Mouse (Mus musculus) stomach, postnatal 0 days (tissue): ENCODE results near the gene Ugt1a10. TPM values are rescaled to one million over a fixed set of nuclear protein-coding genes. Genes with fewer than 3 reads are reported as not detected.
"Not testable (repeated sequence)": the region's sequence is repeated elsewhere in the genome, so short reads cannot be mapped to it uniquely, and the experiment has no call there.

ENCODE experiments used
- ATAC-seq: fragments of 200-750 bp; cut with Nextera tagmentation; 2 replicates; pipeline ENCODE4 v1.8.0; 2017; ENCODE audit not compliant: low FRiP score, low TSS enrichment
- DNase-seq: peaks from one replicate; pipeline ENCODE4 v3.0.0-alpha.2; 2016; ENCODE audit warnings: low spot score
- H3K27ac ChIP-seq: fragments of 300-500 bp; sonication (generic); replicated peaks from 2 replicates; pipeline ENCODE4 v1.5.1; 2014; ENCODE audit warnings: mild to moderate bottlenecking, control low read depth
- H3K27me3 ChIP-seq: fragments of 300-500 bp; sonication (generic); 2 replicates; pipeline ENCODE4 v1.6.1; 2014; ENCODE audit warnings: low read length; ENCODE audit not compliant: control insufficient read depth, insufficient read depth
- H3K36me3 ChIP-seq: fragments of 300-500 bp; sonication (generic); 2 replicates; pipeline ENCODE4 v1.6.1; 2014; ENCODE audit warnings: low read length, mixed read lengths; ENCODE audit not compliant: control insufficient read depth, insufficient read depth
- H3K4me1 ChIP-seq: fragments of 300-500 bp; sonication (generic); replicated peaks from 2 replicates; pipeline ENCODE4 v1.6.1; 2014; ENCODE audit warnings: antibody characterized with exemption; ENCODE audit not compliant: control insufficient read depth, insufficient read depth
- H3K4me2 ChIP-seq: fragments of 300-500 bp; sonication (generic); replicated peaks from 2 replicates; pipeline ENCODE4 v1.6.1; 2014; ENCODE audit warnings: low read depth, mild to moderate bottlenecking, control low read depth, moderate library complexity
- H3K4me3 ChIP-seq: fragments of 300-500 bp; sonication (generic); 2 replicates; pipeline ENCODE4 v1.5.1; 2014; ENCODE audit warnings: low read depth, low read length, control low read depth
- H3K9ac ChIP-seq: fragments of 300-500 bp; sonication (generic); 2 replicates; pipeline ENCODE4 v1.6.1; 2014; ENCODE audit warnings: mild to moderate bottlenecking, low read length, control low read depth, mixed read lengths
- H3K9me3 ChIP-seq: fragments of 300-500 bp; sonication (generic); 2 replicates; pipeline ENCODE4 v1.6.1; 2016; ENCODE audit warnings: low read length; ENCODE audit not compliant: control insufficient read depth
- CTCF ChIP-seq: IDR thresholded peaks from 2 replicates; pipeline ENCODE4 v1.5.1; 2016; ENCODE audit warnings: antibody characterized with exemption, low read depth, mild to moderate bottlenecking, moderate library complexity
- EP300 ChIP-seq: optimal IDR thresholded peaks from 2 replicates; pipeline ENCODE3; 2016; ENCODE audit warnings: antibody characterized with exemption
- WGBS: fragments of 180-500 bp; shearing (Covaris S2); extraction: QIAGEN DNeasy Blood & Tissue Kit; methylation state at CpG from one replicate; pipeline ENCODE4 v1.1.7; 2014; 5-methylcytosine and 5-hydroxymethylcytosine counted together
- polyA plus RNA-seq: library from polyadenylated mRNA; unstranded; fragments of >200 nt; fragmentation: Nextera tagmentation; extraction: Ambion mirVana; gene quantifications from 2 replicates; pipeline ENCODE4 v1.2.1, GENCODE M21; 2015

The Ugt1a10 gene
- polyA plus RNA-seq, 1 experiment from 2014 or later: not detected

- H3K27ac ChIP-seq: no peak overlapping the region
- no peaks in the 10 kb centered on the region for H3K36me3 ChIP-seq
- no peaks in the 10 kb centered on the region for H3K27me3 ChIP-seq
- no peaks in the 10 kb centered on the region for H3K4me1 ChIP-seq
- no peak overlapping the region for H3K4me3 ChIP-seq
- H3K9me3 ChIP-seq: no peaks in the 10 kb centered on the region
- TF ChIP-seq EP300 (no peak), CTCF (no peak)
- no peak for DNase-seq
- H3K9ac ChIP-seq: no peak overlapping the region
- no peak for ATAC-seq
- H3K4me2 ChIP-seq: no peak overlapping the region
These were observed 37.2 kb downstream of the Ugt1a10 start for GRCm38 (mm10) chr1:88092341-88092740.

DNA sequence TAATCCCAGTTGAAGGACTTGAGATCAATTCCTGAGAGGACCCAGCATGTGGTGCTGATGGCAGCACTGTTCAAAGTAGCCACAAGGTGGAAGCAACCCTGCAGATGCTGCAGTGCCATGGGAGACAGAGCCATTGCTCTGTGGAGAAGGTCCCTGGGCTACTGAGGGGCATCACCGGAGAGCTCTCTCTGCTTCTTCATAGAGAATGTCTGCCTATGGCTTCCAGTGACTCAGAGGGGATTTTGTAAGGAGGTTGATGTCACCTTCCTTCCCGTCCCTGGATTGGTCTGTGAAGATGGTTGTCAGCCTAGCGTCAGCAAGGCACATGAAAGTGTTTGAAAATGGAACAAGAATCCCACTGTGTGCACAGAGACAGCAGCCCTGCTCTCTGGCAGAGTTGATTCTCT lies 39.1 kb downstream of the Ugt1a10 start:
- H3K27me3 ChIP-seq, H3K36me3 ChIP-seq, H3K4me2 ChIP-seq, H3K4me3 ChIP-seq, H3K9ac ChIP-seq, H3K9me3 ChIP-seq, H3K4me1 ChIP-seq: not testable (repeated sequence)
- WGBS: 59% methylated on average over 3 of the region's 3 CpGs
- ATAC-seq: peak; percentile 38; the same call in 1 of the 2 replicates
- H3K27ac ChIP-seq: peak overlapping the region; percentile 89
- DNase-seq: peak; percentile 23
- peak; percentile 67 for TF ChIP-seq CTCF

DNA sequence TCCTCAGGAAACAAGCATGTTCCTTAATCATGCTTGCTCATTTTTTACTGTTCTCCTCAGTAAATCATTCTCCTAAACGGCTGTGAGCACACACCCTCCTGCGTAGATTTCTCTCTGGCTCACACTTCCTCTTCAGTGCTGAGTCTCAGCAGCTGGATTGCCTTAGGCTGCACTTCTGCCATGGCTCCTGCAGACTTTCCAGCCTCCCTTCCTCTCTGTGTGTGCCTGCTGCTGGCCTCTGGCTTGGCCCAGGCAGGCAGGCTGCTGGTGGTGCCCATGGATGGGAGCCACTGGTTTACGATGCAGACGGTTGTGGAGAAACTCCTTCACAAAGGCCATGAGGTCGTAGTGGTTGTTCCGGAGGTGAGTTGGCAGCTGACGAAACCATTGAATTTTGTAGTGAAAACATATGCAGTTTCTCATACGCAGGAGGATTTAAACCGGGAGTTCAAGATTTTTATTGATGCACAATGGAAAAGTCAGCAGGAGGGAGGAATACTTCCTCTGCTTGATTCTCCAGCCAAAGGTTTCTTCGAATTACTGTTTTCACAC lies 39.8 kb downstream of the Ugt1a10 start, which contains the start of gene Ugt1a7c:
Gene Ugt1a7c, plus strand, starts transcription at position 122 of the 552 bp plus-strand sequence.
- Histone ChIP-seq H3K4me2 (peak within 1 kb of the TSS; percentile 45), H3K27ac (peak within 1 kb of the TSS; percentile 89), H3K4me1 (no peaks in the 10 kb centered on the region), H3K36me3 (no peaks in the 10 kb centered on the region), H3K4me3 (peak within 1 kb of the TSS; percentile 18; the same call in 1 of the 2 replicates), H3K27me3 (no peaks in the 10 kb centered on the region), H3K9me3 (no peaks in the 10 kb centered on the region), H3K9ac (peak within 1 kb of the TSS; percentile 58)
- peak; percentile 35 for DNase-seq
- peak; percentile 75 for ATAC-seq
- TF ChIP-seq CTCF (no peak), EP300 (no peak)
- 15% methylated on average over 10 of the region's 10 CpGs for WGBS

- not testable (repeated sequence) for H3K27ac ChIP-seq, H3K36me3 ChIP-seq, H3K9ac ChIP-seq, H3K27me3 ChIP-seq, H3K4me3 ChIP-seq, H3K4me1 ChIP-seq, H3K4me2 ChIP-seq, H3K9me3 ChIP-seq
- ATAC-seq (peak; percentile 85), DNase-seq (peak; percentile 53)
- WGBS: 60% methylated on average over 3 of the region's 3 CpGs
These were observed 43.4 kb downstream of the Ugt1a10 start for GRCm38 (mm10) chr1:88098546-88098945.

DNA sequence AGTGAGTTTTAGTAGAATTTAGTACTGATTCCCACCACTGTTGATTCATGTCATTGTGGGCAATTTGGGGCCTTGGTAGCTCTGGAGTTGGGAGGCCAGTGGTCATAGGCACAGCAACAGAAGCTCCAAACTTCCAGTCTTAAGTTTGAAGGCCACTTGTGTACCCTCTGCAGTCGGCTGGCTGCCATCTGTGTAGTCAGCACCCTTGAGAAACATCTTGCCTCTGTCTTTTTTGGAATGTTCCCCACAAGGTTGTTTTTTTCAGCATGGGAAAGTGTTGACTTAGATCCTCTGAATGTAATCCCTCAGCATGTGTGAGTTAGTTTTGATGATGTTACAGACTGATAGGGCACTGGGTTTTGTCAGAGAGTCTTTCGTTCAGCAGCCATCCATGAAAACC lies 44.5 kb downstream of the Ugt1a10 start:
- H3K27me3 ChIP-seq, H3K36me3 ChIP-seq, H3K4me1 ChIP-seq, H3K4me3 ChIP-seq, H3K9ac ChIP-seq, H3K9me3 ChIP-seq, ATAC-seq, DNase-seq, H3K27ac ChIP-seq, H3K4me2 ChIP-seq: not testable (repeated sequence)
- WGBS: 54% methylated on average over 2 of the region's 2 CpGs

DNA sequence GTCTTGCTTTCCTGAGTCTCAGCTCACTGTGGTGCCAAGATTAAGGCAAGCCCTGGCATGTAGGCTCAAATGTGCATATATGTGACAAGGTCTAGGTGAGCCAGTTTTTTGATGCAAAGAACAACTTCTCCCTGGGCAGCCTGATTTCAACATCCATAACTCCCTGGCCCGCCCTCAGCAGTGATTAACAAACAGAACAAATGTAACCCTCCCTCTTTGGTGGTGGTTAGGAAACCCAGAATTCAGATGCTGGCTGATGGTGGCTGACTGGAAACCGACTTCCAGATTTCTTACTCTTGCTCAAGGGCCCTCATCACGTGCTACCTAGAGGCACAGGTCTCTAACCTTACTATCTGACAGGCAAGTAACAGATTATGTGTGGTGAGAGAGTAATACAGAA lies 47.8 kb downstream of the Ugt1a10 start, which contains the start of gene Ugt1a6b:
Gene Ugt1a6b, plus strand, starts transcription at position 234 of the 400 bp plus-strand sequence.
- H3K9me3 ChIP-seq, H3K4me3 ChIP-seq, H3K9ac ChIP-seq, H3K36me3 ChIP-seq, H3K4me2 ChIP-seq, H3K4me1 ChIP-seq, DNase-seq, H3K27me3 ChIP-seq: not testable (repeated sequence)
- ATAC-seq: peak; percentile 41; the same call in 1 of the 2 replicates
- 30% methylated on average over 3 of the region's 3 CpGs for WGBS
- H3K27ac ChIP-seq: peak within 1 kb of the TSS; percentile 70

DNA sequence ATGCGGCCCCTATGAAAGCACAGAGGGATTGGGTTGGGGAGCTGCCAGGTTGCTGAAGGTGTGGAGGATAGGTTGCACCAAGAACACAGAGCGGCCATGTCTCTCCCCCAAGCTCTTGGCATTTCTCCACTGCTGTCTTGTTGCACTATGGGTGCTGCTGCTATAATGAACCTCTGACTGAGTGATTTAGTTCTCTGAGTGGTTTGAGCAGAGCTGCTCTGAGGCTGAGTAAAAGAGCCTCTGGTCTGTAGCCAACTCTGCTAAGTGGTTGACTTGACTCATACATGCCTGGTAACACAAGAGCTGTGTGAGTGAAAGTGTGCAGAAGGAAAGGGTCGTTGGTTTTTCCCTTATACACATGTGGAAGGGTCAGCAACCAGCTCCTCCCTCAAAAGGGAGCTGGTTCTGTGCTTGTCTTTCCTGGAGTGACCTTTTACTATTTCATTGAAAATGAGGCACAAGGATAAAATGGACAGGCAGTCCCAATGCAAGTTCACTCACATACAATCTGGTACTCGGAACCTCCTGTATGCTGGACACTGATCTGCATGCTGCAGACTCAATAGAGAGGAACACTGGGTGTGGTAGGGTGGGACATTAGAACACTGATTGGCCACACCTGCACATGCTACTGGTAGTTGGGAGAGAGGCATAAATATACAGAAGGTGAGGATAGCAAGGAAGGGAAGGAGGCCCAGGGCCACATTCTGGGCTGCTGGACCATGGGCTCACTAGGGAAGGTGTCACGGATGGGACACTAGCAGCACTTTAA lies 48.7 kb downstream of the Ugt1a10 start:
- not testable (repeated sequence) for H3K9me3 ChIP-seq, H3K9ac ChIP-seq, H3K4me2 ChIP-seq, H3K4me3 ChIP-seq, H3K36me3 ChIP-seq, H3K4me1 ChIP-seq, H3K27me3 ChIP-seq
- ATAC-seq: peak; percentile 62
- 57% methylated on average over 4 of the region's 5 CpGs for WGBS
- peak overlapping the region; percentile 56 for H3K27ac ChIP-seq
- DNase-seq: peak; percentile 23
